In the genomic region with DNA sequence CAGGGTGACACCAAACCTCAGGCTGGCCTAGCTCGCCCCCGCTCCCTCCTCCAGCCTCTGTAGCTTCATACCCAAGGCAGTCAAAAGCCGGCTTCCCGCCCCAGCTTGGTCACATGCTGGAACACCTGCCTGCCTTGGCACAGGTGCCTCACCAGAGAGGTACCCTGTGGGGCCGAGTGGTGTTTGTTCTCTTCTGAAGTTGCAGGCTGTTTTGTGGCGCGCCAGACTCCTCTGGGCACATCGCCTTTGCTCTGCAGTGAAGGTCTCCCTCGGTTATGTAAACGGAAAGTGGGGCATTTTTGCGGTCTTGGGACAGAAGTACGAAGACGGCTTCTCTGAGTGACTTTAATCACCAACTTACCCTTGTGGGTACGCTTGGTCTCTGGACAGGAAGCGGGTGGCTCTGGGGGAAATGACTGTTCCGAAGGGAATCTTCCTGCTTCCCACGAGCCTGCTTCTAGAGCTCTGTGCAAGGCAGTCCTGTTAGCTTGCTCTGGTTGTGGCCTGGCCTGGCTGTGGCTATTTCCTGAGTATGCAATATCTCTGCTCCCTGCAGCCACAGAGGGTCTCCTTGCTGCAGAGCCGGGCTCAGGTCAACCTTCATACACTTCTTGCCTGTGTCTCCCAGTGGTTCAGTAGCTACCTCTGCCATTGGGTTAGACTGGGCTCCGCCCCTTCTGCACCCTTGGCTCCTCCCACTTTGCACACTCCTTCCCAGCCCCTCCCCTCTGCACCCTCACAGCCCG, we compare ENCODE assay signal across 10 mouse cellular contexts. TPM values are rescaled to one million over a fixed set of nuclear protein-coding genes. Genes with fewer than 3 reads are reported as not detected.
DNase-seq lines count a peak whose midpoint lies in the region; ATAC-seq and TF ChIP-seq lines count a peak whose summit lies in the region.
"Had no signal": no experiment of that assay in that cellular context is flagged by ENCODE, and none has a peak within 500 bp of the region (broad histone marks: within the 10 kb centered on the region; RNA-seq: fewer than 3 reads in every experiment).

No protein-coding gene starts in this region.

- no peaks in the 10 kb centered on the region for H3K9me3 ChIP-seq in lung, embryonic 14.5 days (ENCODE audit: low read depth, low read length)
- no peaks in the 10 kb centered on the region for H3K9me3 ChIP-seq in embryonic facial prominence, embryonic 15.5 days (replicated peaks)
- H3K9me3 ChIP-seq in lung, postnatal 0 days (ENCODE audit: low read length) = no peaks in the 10 kb centered on the region

- DNase-seq in lung, embryonic 14.5 days = peak; percentile 26
- no peak for DNase-seq in lung, adult 2 months
- peak; percentile 27 for DNase-seq in lung, postnatal 0 days (ENCODE audit: low spot score)
- peak; percentile 83 for DNase-seq in thymus, postnatal 4 days
- no peak for DNase-seq in adrenal gland, adult (ENCODE audit: inconsistent age in 2 of 2, low spot score in 1 of 2)
- no peak for DNase-seq in embryo, embryonic 10 days (ENCODE audit: low spot score)
- DNase-seq: cerebellum, adult 9-11 months; layer of hippocampus, postnatal 36 days; retina, postnatal 1 day had no signal

- TF ChIP-seq POLR2A in lung, adult 2 months (IDR thresholded peaks at IDR 0.05; ENCODE audit: borderline replicate concordance, extremely low read depth, low read depth, low read length) = no peak

- WGBS in lung, embryonic 14.5 days = 63% methylated on average over 20 of the region's 20 CpGs
- WGBS in lung, adult 2 months = 38% methylated on average over 20 of the region's 20 CpGs
- WGBS in embryonic facial prominence, embryonic 15.5 days = 64% methylated on average over 20 of the region's 20 CpGs
- WGBS in lung, postnatal 0 days = 51% methylated on average over 20 of the region's 20 CpGs

- H3K27me3 ChIP-seq in lung, embryonic 14.5 days (ENCODE audit: insufficient read depth, low read length) = no peaks in the 10 kb centered on the region
- no peaks in the 10 kb centered on the region for H3K27me3 ChIP-seq in embryonic facial prominence, embryonic 15.5 days
- H3K27me3 ChIP-seq in lung, postnatal 0 days (replicated peaks; ENCODE audit: insufficient read depth, low read length) = no peaks in the 10 kb centered on the region

- no peaks in the 10 kb centered on the region for H3K4me1 ChIP-seq in lung, embryonic 14.5 days (ENCODE audit: insufficient read depth)
- peaks cover 2% of the 10 kb centered on the region; the same call in 1 of the 2 replicates for H3K4me1 ChIP-seq in lung, adult 2 months (ENCODE audit: control insufficient read depth, insufficient read depth, low read length)
- H3K4me1 ChIP-seq in embryonic facial prominence, embryonic 15.5 days = 0 out of 2 replicates have a peak, but pooled peaks cover 3% of the 10 kb centered on the region
- H3K4me1 ChIP-seq in lung, postnatal 0 days (ENCODE audit: insufficient read depth, low read depth, low read length) = no peaks in the 10 kb centered on the region

- H3K27ac ChIP-seq in lung, embryonic 14.5 days (ENCODE audit: low read depth) = no peak overlapping the region
- no peak overlapping the region for H3K27ac ChIP-seq in embryonic facial prominence, embryonic 15.5 days (replicated peaks)
- no peak overlapping the region for H3K27ac ChIP-seq in lung, postnatal 0 days (ENCODE audit: low read length)

- no peak overlapping the region for H3K4me2 ChIP-seq in lung, embryonic 14.5 days
- no peak overlapping the region for H3K4me2 ChIP-seq in embryonic facial prominence, embryonic 15.5 days (replicated peaks)
- 0 out of 2 replicates have a peak overlapping the region, but pooled peaks have one; percentile 2 for H3K4me2 ChIP-seq in lung, postnatal 0 days (replicated peaks; ENCODE audit: low read depth, low read length)

- no peaks in the 10 kb centered on the region for H3K36me3 ChIP-seq in lung, embryonic 14.5 days (ENCODE audit: insufficient read depth)
- no peaks in the 10 kb centered on the region for H3K36me3 ChIP-seq in embryonic facial prominence, embryonic 15.5 days
- H3K36me3 ChIP-seq in lung, postnatal 0 days (ENCODE audit: insufficient read depth, low read length) = no peaks in the 10 kb centered on the region

- no peak overlapping the region for H3K4me3 ChIP-seq in lung, embryonic 14.5 days (ENCODE audit: low read depth, low read length)
- H3K4me3 ChIP-seq in lung, adult 2 months (replicated peaks; ENCODE audit: extremely low read depth, low read depth, low read length) = no peak overlapping the region
- no peak overlapping the region for H3K4me3 ChIP-seq in embryonic facial prominence, embryonic 15.5 days (replicated peaks)
- H3K4me3 ChIP-seq in lung, postnatal 0 days (ENCODE audit: low read depth, low read length) = no peak overlapping the region

- no peak for TF ChIP-seq CTCF in lung, embryonic 14.5 days (IDR thresholded peaks at IDR 0.05; ENCODE audit: low read depth)
- no peak for TF ChIP-seq CTCF in lung, adult 2 months (IDR thresholded peaks at IDR 0.05; ENCODE audit: insufficient read depth, low read length)
- TF ChIP-seq CTCF in lung, postnatal 0 days (IDR thresholded peaks at IDR 0.05) = no peak

- TF ChIP-seq EP300 in lung, postnatal 0 days (IDR thresholded peaks at IDR 0.05) = no peak

- peak; percentile 47; the same call in 1 of the 2 replicates for ATAC-seq in lung, embryonic 14.5 days (ENCODE audit: insufficient read depth)
- peak; percentile 51; the same call in 1 of the 2 replicates for ATAC-seq in embryonic facial prominence, embryonic 15.5 days (ENCODE audit: insufficient number of reproducible peaks, low FRiP score, low TSS enrichment, low read depth)
- ATAC-seq in lung, postnatal 0 days = no peak

- no peak overlapping the region for H3K9ac ChIP-seq in lung, embryonic 14.5 days
- H3K9ac ChIP-seq in embryonic facial prominence, embryonic 15.5 days = no peak overlapping the region
- no peak overlapping the region for H3K9ac ChIP-seq in lung, postnatal 0 days (replicated peaks; ENCODE audit: low read depth)

RNA-seq across cellular contexts. Expression of gene Adamts2, which starts 36.2 kb away (rescaled TPM):
- polyA plus RNA-seq in lung, embryonic 14.5 days (2014; fragmentation: Nextera tagmentation; extraction: Ambion mirVana) = 9.5 and 10.9 TPM in 2 replicates
- polyA plus RNA-seq in lung, adult 2 months (2012; rRNA removed) = 27.4 and 32.8 TPM in 2 replicates
- polyA plus RNA-seq in embryonic facial prominence, embryonic 15.5 days (2015; fragmentation: Nextera tagmentation; extraction: Ambion mirVana) = 24.6 and 26.6 TPM in 2 replicates
- 28.4 and 29.4 TPM in 2 replicates for polyA plus RNA-seq in lung, postnatal 0 days (2015; fragmentation: Nextera tagmentation; extraction: Ambion mirVana)

Comparison
In these comparisons a context has a peak if more than half of its experiments do, and no peak if none do; other contexts are left out.
1. DNase-seq: peak in lung, embryonic 14.5 days (single experiment), lung, postnatal 0 days (single experiment) and thymus, postnatal 4 days (single experiment); none in lung, adult 2 months (single experiment), adrenal gland, adult (0 of 2) and embryo, embryonic 10 days (single experiment).